Mouse (Mus musculus): ENCODE data around the gene Olfr1418. TPM values are rescaled to one million over a fixed set of nuclear protein-coding genes. Genes with fewer than 3 reads are reported as not detected.
A peak's percentile ranks its signal among the peaks of the same experiment; 100 is the strongest.

The Olfr1418 gene
- total and polyA plus RNA-seq, 3 experiments: not detected

- TF ChIP-seq NRF1 (IDR thresholded peaks at IDR 0.05; ENCODE audit: insufficient read depth, low read depth, low read length, poor library complexity, severe bottlenecking) (no peak), ELF1 (IDR thresholded peaks at IDR 0.05; ENCODE audit: low read depth, low read length) (no peak), ZNF384 (IDR thresholded peaks at IDR 0.05; ENCODE audit: low read depth, low read length) (no peak), POLR2AphosphoS5 (IDR thresholded peaks at IDR 0.05; ENCODE audit: borderline replicate concordance, low read depth, low read length) (no peak), TCF12 (IDR thresholded peaks at IDR 0.05; ENCODE audit: low read depth, low read length) (peak; percentile 84), TBP (IDR thresholded peaks at IDR 0.05; ENCODE audit: low read depth, low read length) (peak; percentile 69), BHLHE40 (IDR thresholded peaks at IDR 0.05; ENCODE audit: borderline replicate concordance, low read depth, low read length) (peak; percentile 40; the same call in 1 of the 2 replicates), POLR2AphosphoS2 (IDR thresholded peaks at IDR 0.05; ENCODE audit: low read length) (no peak)
These were observed 53.6 kb downstream of the Olfr1418 start (continued) for GRCm38 (mm10) chr19:11807251-11807650.

- TF ChIP-seq ZMIZ1 (IDR thresholded peaks at IDR 0.05; ENCODE audit: low read depth, low read length) (no peak), ZKSCAN1 (IDR thresholded peaks at IDR 0.05; ENCODE audit: low read depth, low read length) (no peak), KAT2A (conservative IDR thresholded peaks at IDR 0.05; ENCODE audit: low read depth, low read length) (no peak), POLR2A (IDR thresholded peaks at IDR 0.05; ENCODE audit: control insufficient read depth in 1 of 2, insufficient read depth in 1 of 2, low read depth in 1 of 2, low read length in 2 of 2, poor library complexity in 1 of 2) (no peak), ZNF384 (IDR thresholded peaks at IDR 0.05; ENCODE audit: low read depth, low read length) (no peak), POLR2AphosphoS2 (IDR thresholded peaks at IDR 0.05; ENCODE audit: low read length) (no peak), RAD21 (IDR thresholded peaks at IDR 0.05; ENCODE audit: low read depth, low read length) (no peak), ZC3H11A (IDR thresholded peaks at IDR 0.05; ENCODE audit: low read depth, low read length) (no peak), GABPA (IDR thresholded peaks at IDR 0.05; ENCODE audit: low read depth, low read length) (no peak), ETS1 (IDR thresholded peaks at IDR 0.05; ENCODE audit: low read depth, low read length) (no peak), EP300 (IDR thresholded peaks at IDR 0.05; ENCODE audit: low read depth in 1 of 2, low read length in 2 of 2) (no peak)
- no peak overlapping the region for H3K4me3 ChIP-seq (ENCODE audit: control insufficient read depth in 1 of 2, insufficient read depth in 1 of 2, low read depth in 2 of 2, low read length in 2 of 2)
- H3K36me3 ChIP-seq (ENCODE audit: control insufficient read depth in 1 of 2, insufficient read depth in 2 of 2, low read length in 2 of 2): peaks cover 0 to 28% of the 10 kb centered on the region in 2 experiments; a peak in 2 of 4 replicates
- no peak for DNase-seq (ENCODE audit: low read depth, low spot score)
- H3K9me3 ChIP-seq (replicated peaks; ENCODE audit: insufficient read depth, low read length): no peaks in the 10 kb centered on the region
- H3K27me3 ChIP-seq (ENCODE audit: control insufficient read depth in 1 of 2, insufficient read depth in 2 of 2, low read length in 2 of 2): no peaks in the 10 kb centered on the region
- peaks cover 14 to 27% of the 10 kb centered on the region in 2 experiments for H3K4me1 ChIP-seq (ENCODE audit: control insufficient read depth in 1 of 2, insufficient read depth in 2 of 2, low read length in 2 of 2)
- no peak overlapping the region for H3K9ac ChIP-seq (ENCODE audit: control insufficient read depth, low read depth, low read length, poor library complexity, severe bottlenecking)
- H3K79me2 ChIP-seq (ENCODE audit: control insufficient read depth, insufficient read depth, low read length, poor library complexity): no peaks in the 10 kb centered on the region
- no peak overlapping the region for H3K27ac ChIP-seq (ENCODE audit: control insufficient read depth, low read depth, low read length)
These were observed 56.4 kb downstream of the Olfr1418 start for GRCm38 (mm10) chr19:11804423-11804822.

Other genes with a start within 250 kb of the Olfr1418 start
- 1.5 and 3.1 TPM in 2 replicates for gene Ms4a2, start 237.3 kb downstream of the Olfr1418 start, total RNA-seq (2012; rRNA removed)
- under 1 TPM in 1 of 2 experiments, not detected in 1; 0.32 TPM for gene Ms4a2, start 237.3 kb downstream of the Olfr1418 start, polyA plus RNA-seq (2012; ENCODE audit: insufficient read depth in 1 of 2, insufficient read length in 2 of 2, low read depth in 1 of 2, low replicate concordance in 2 of 2, missing spikeins in 1 of 2)
- 0.88 and 1.0 TPM in 2 replicates for gene Ms4a3, start 220.2 kb downstream of the Olfr1418 start, total RNA-seq (2012; rRNA removed)
- gene Ms4a3, start 220.2 kb downstream of the Olfr1418 start, polyA plus RNA-seq (2012; ENCODE audit: insufficient read depth in 1 of 2, insufficient read length in 2 of 2, low read depth in 1 of 2, low replicate concordance in 2 of 2, missing spikeins in 1 of 2): 1 to 10 TPM in 1 of 2 experiments, not detected in 1; 1.0 TPM
- not detected in 2 replicates for gene Oosp2, start 200.5 kb downstream of the Olfr1418 start, total RNA-seq (2012; rRNA removed)
- gene Oosp2, start 200.5 kb downstream of the Olfr1418 start, polyA plus RNA-seq (2012; ENCODE audit: insufficient read depth in 1 of 2, insufficient read length in 2 of 2, low read depth in 1 of 2, low replicate concordance in 2 of 2, missing spikeins in 1 of 2): not detected
- gene Oosp1, start 169.9 kb downstream of the Olfr1418 start, total RNA-seq (2012; rRNA removed): not detected in 2 replicates
- not detected for gene Oosp1, start 169.9 kb downstream of the Olfr1418 start, polyA plus RNA-seq (2012; ENCODE audit: insufficient read depth in 1 of 2, insufficient read length in 2 of 2, low read depth in 1 of 2, low replicate concordance in 2 of 2, missing spikeins in 1 of 2)
- gene Oosp3, start 164.0 kb downstream of the Olfr1418 start, total RNA-seq (2012; rRNA removed): not detected in 2 replicates
- not detected for gene Oosp3, start 164.0 kb downstream of the Olfr1418 start, polyA plus RNA-seq (2012; ENCODE audit: insufficient read depth in 1 of 2, insufficient read length in 2 of 2, low read depth in 1 of 2, low replicate concordance in 2 of 2, missing spikeins in 1 of 2)
- not detected in 2 replicates for gene Gif, start 113.5 kb downstream of the Olfr1418 start, total RNA-seq (2012; rRNA removed)
- not detected for gene Gif, start 113.5 kb downstream of the Olfr1418 start, polyA plus RNA-seq (2012; ENCODE audit: insufficient read depth in 1 of 2, insufficient read length in 2 of 2, low read depth in 1 of 2, low replicate concordance in 2 of 2, missing spikeins in 1 of 2)
- 58.3 and 59.6 TPM in 2 replicates for gene Mrpl16, start 90.7 kb downstream of the Olfr1418 start, total RNA-seq (2012; rRNA removed)
- gene Mrpl16, start 90.7 kb downstream of the Olfr1418 start, polyA plus RNA-seq (2012; ENCODE audit: insufficient read depth in 1 of 2, insufficient read length in 2 of 2, low read depth in 1 of 2, low replicate concordance in 2 of 2, missing spikeins in 1 of 2): 10 to 100 TPM in 1 of 2 experiments, not detected in 1; 46.8 TPM
- 0.33 and 0.73 TPM in 2 replicates for gene Stx3, start 41.7 kb downstream of the Olfr1418 start, total RNA-seq (2012; rRNA removed)
- gene Stx3, start 41.7 kb downstream of the Olfr1418 start, polyA plus RNA-seq (2012; ENCODE audit: insufficient read depth in 1 of 2, insufficient read length in 2 of 2, low read depth in 1 of 2, low replicate concordance in 2 of 2, missing spikeins in 1 of 2): 1 to 10 TPM in 1 of 2 experiments, not detected in 1; 3.0 TPM
- gene Olfr1417, start 21.8 kb downstream of the Olfr1418 start, total RNA-seq (2012; rRNA removed): not detected in 2 replicates
- not detected for gene Olfr1417, start 21.8 kb downstream of the Olfr1418 start, polyA plus RNA-seq (2012; ENCODE audit: insufficient read depth in 1 of 2, insufficient read length in 2 of 2, low read depth in 1 of 2, low replicate concordance in 2 of 2, missing spikeins in 1 of 2)
- not detected in 2 replicates for gene Olfr1419, start 14.0 kb upstream of the Olfr1418 start, total RNA-seq (2012; rRNA removed)
- gene Olfr1419, start 14.0 kb upstream of the Olfr1418 start, polyA plus RNA-seq (2012; ENCODE audit: insufficient read depth in 1 of 2, insufficient read length in 2 of 2, low read depth in 1 of 2, low replicate concordance in 2 of 2, missing spikeins in 1 of 2): not detected
- gene Olfr1420, start 25.5 kb upstream of the Olfr1418 start, total RNA-seq (2012; rRNA removed): not detected in 2 replicates
- under 1 TPM in 1 of 2 experiments, not detected in 1; 0.03 TPM for gene Olfr1420, start 25.5 kb upstream of the Olfr1418 start, polyA plus RNA-seq (2012; ENCODE audit: insufficient read depth in 1 of 2, insufficient read length in 2 of 2, low read depth in 1 of 2, low replicate concordance in 2 of 2, missing spikeins in 1 of 2)
- gene Patl1, start 51.3 kb upstream of the Olfr1418 start, total RNA-seq (2012; rRNA removed): 5.4 and 6.1 TPM in 2 replicates
- 10 to 100 TPM in 1 of 2 experiments, not detected in 1; 33.5 TPM for gene Patl1, start 51.3 kb upstream of the Olfr1418 start, polyA plus RNA-seq (2012; ENCODE audit: insufficient read depth in 1 of 2, insufficient read length in 2 of 2, low read depth in 1 of 2, low replicate concordance in 2 of 2, missing spikeins in 1 of 2)
- gene Osbp, start 104.9 kb upstream of the Olfr1418 start, total RNA-seq (2012; rRNA removed): 16.4 and 16.5 TPM in 2 replicates
- 10 to 100 TPM; 38.8 to 64.6 TPM for gene Osbp, start 104.9 kb upstream of the Olfr1418 start, polyA plus RNA-seq (2012; ENCODE audit: insufficient read depth in 1 of 2, insufficient read length in 2 of 2, low read depth in 1 of 2, low replicate concordance in 2 of 2, missing spikeins in 1 of 2)
- 0.04 TPM in 1 of 2 replicates, not detected in the other for gene Olfr1423, start 180.3 kb upstream of the Olfr1418 start, total RNA-seq (2012; rRNA removed)
- gene Olfr1423, start 180.3 kb upstream of the Olfr1418 start, polyA plus RNA-seq (2012; ENCODE audit: insufficient read depth in 1 of 2, insufficient read length in 2 of 2, low read depth in 1 of 2, low replicate concordance in 2 of 2, missing spikeins in 1 of 2): under 1 TPM in 1 of 2 experiments, not detected in 1; 0.25 TPM
- not detected in 2 replicates for gene Olfr1424, start 201.6 kb upstream of the Olfr1418 start, total RNA-seq (2012; rRNA removed)
- not detected for gene Olfr1424, start 201.6 kb upstream of the Olfr1418 start, polyA plus RNA-seq (2012; ENCODE audit: insufficient read depth in 1 of 2, insufficient read length in 2 of 2, low read depth in 1 of 2, low replicate concordance in 2 of 2, missing spikeins in 1 of 2)
- gene Olfr1425, start 216.7 kb upstream of the Olfr1418 start, total RNA-seq (2012; rRNA removed): not detected in 2 replicates
- not detected for gene Olfr1425, start 216.7 kb upstream of the Olfr1418 start, polyA plus RNA-seq (2012; ENCODE audit: insufficient read depth in 1 of 2, insufficient read length in 2 of 2, low read depth in 1 of 2, low replicate concordance in 2 of 2, missing spikeins in 1 of 2)
- not detected in 2 replicates for gene Olfr1426, start 230.9 kb upstream of the Olfr1418 start, total RNA-seq (2012; rRNA removed)
- not detected for gene Olfr1426, start 230.9 kb upstream of the Olfr1418 start, polyA plus RNA-seq (2012; ENCODE audit: insufficient read depth in 1 of 2, insufficient read length in 2 of 2, low read depth in 1 of 2, low replicate concordance in 2 of 2, missing spikeins in 1 of 2)
- gene Olfr1427, start 242.3 kb upstream of the Olfr1418 start, total RNA-seq (2012; rRNA removed): not detected in 2 replicates
- gene Olfr1427, start 242.3 kb upstream of the Olfr1418 start, polyA plus RNA-seq (2012; ENCODE audit: insufficient read depth in 1 of 2, insufficient read length in 2 of 2, low read depth in 1 of 2, low replicate concordance in 2 of 2, missing spikeins in 1 of 2): not detected

Data from MEL (cell line).